Mouse (Mus musculus) forebrain, postnatal 0 days (tissue): ENCODE results near the gene Nsmce4a. TPM values are rescaled to one million over a fixed set of nuclear protein-coding genes. Genes with fewer than 3 reads are reported as not detected.

Experiments
- ATAC-seq: fragments of 200-750 bp; cut with Nextera tagmentation; 2 replicates; pipeline ENCODE4 v1.8.0; 2017; ENCODE audit warnings: mild to moderate bottlenecking, moderate library complexity
- DNase-seq: peaks from one replicate; pipeline ENCODE4 v3.0.0-alpha.2; 2015
- H3K27ac ChIP-seq: fragments of 300-500 bp; sonication (generic); 2 replicates; pipeline ENCODE4 v1.5.1; 2014; ENCODE audit warnings: low read depth, mild to moderate bottlenecking, antibody characterized with exemption, low read length, moderate library complexity, mixed read lengths
- H3K27me3 ChIP-seq: fragments of 300-500 bp; sonication (generic); 2 replicates; pipeline ENCODE4 v1.6.1; 2014; ENCODE audit warnings: mild to moderate bottlenecking, low read length, mixed read lengths; ENCODE audit not compliant: insufficient read depth
- H3K36me3 ChIP-seq: fragments of 300-500 bp; sonication (generic); 2 replicates; pipeline ENCODE4 v1.6.1; 2014; ENCODE audit warnings: mild to moderate bottlenecking, moderate library complexity; ENCODE audit not compliant: insufficient read depth
- H3K4me1 ChIP-seq: fragments of 300-500 bp; sonication (generic); 2 replicates; pipeline ENCODE4 v1.6.1; 2014; ENCODE audit warnings: antibody characterized with exemption; ENCODE audit not compliant: insufficient read depth
- H3K4me2 ChIP-seq: fragments of 300-500 bp; sonication (generic); 2 replicates; pipeline ENCODE4 v1.6.1; 2014; ENCODE audit warnings: low read depth, mild to moderate bottlenecking, moderate library complexity
- H3K4me3 ChIP-seq: fragments of 300-500 bp; sonication (generic); 2 replicates; pipeline ENCODE4 v1.5.1; 2014; ENCODE audit warnings: low read depth, low read length, mixed read lengths
- H3K9ac ChIP-seq: fragments of 300-500 bp; sonication (generic); 2 replicates; pipeline ENCODE4 v1.6.1; 2014; ENCODE audit warnings: mild to moderate bottlenecking
- H3K9me3 ChIP-seq: fragments of 300-500 bp; sonication (generic); 2 replicates; pipeline ENCODE4 v1.6.1; 2016; ENCODE audit warnings: low read length
- CTCF ChIP-seq: sonication (generic); IDR thresholded peaks from 2 replicates; pipeline ENCODE4 v1.5.1; 2016; ENCODE audit warnings: antibody characterized with exemption, control low read depth, low read depth
- WGBS: fragments of 180-500 bp; shearing (Covaris S2); extraction: QIAGEN DNeasy Blood & Tissue Kit; methylation state at CpG from one replicate; pipeline ENCODE4 v1.1.7; 2014; 5-methylcytosine and 5-hydroxymethylcytosine counted together
- polyA plus RNA-seq: library from polyadenylated mRNA; unstranded; fragments of >200 nt; fragmentation: Nextera tagmentation; extraction: Ambion mirVana; gene quantifications from 2 replicates; pipeline ENCODE4 v1.2.1, GENCODE M21; 2015
- total RNA-seq: library from RNA; depleted of rRNA; stranded (reverse); fragments of >200 nt; gene quantifications from 2 replicates; pipeline ENCODE4 v1.2.3, GENCODE M21; 2014

Gene Nsmce4a
- total and polyA plus RNA-seq, 2 experiments from 2014 or later = 52.5 to 76.8 TPM

- peak overlapping the region; percentile 97 for H3K27ac ChIP-seq
- ATAC-seq = peak; percentile 98
Observed at GRCm38 (mm10) chr7:130519096-130520048, 53.5 kb downstream of the Nsmce4a start.

GRCm38 (mm10) chr7:130518213-130519095 is 54.5 kb downstream of the Nsmce4a start:
- Histone ChIP-seq H3K27ac (peak overlapping the region; percentile 97), H3K4me3 (peak overlapping the region; percentile 66), H3K36me3 (peaks cover 8% of the 10 kb centered on the region), H3K9me3 (no peaks in the 10 kb centered on the region), H3K9ac (peak overlapping the region; percentile 79), H3K27me3 (no peaks in the 10 kb centered on the region), H3K4me2 (peak overlapping the region; percentile 89), H3K4me1 (peaks cover 13% of the 10 kb centered on the region; the same call in 1 of the 2 replicates)
- no peak for ATAC-seq
- no peak for TF ChIP-seq CTCF
- WGBS = 33% methylated on average over 26 of the region's 26 CpGs
- DNase-seq = peak; percentile 11

More at GRCm38 (mm10) chr7:130519096-130520048, 53.5 kb downstream of the Nsmce4a start:
- DNase-seq = peak; percentile 99
- Histone ChIP-seq H3K9ac (peak overlapping the region; percentile 79), H3K27me3 (no peaks in the 10 kb centered on the region), H3K4me2 (peak overlapping the region; percentile 89), H3K4me1 (peaks cover 13% of the 10 kb centered on the region; the same call in 1 of the 2 replicates), H3K4me3 (peak overlapping the region; percentile 66), H3K36me3 (peaks cover 4% of the 10 kb centered on the region; the same call in 1 of the 2 replicates), H3K9me3 (no peaks in the 10 kb centered on the region)
- whole genome bisulfite sequencing = under 1% methylated on average over 88 of the region's 90 CpGs
- no peak for TF ChIP-seq CTCF

- DNase-seq (no peak), ATAC-seq (no peak)
- no peak overlapping the region for H3K4me2 ChIP-seq
- no peaks in the 10 kb centered on the region for H3K27me3 ChIP-seq
- H3K27ac ChIP-seq = no peak overlapping the region
- H3K9me3 ChIP-seq = no peaks in the 10 kb centered on the region
- TF ChIP-seq CTCF = no peak
- H3K36me3 ChIP-seq = peaks cover 56% of the 10 kb centered on the region
- H3K4me1 ChIP-seq = no peaks in the 10 kb centered on the region
- H3K9ac ChIP-seq = no peak overlapping the region
- WGBS = 87% methylated on average over 5 of the region's 5 CpGs
- H3K4me3 ChIP-seq = no peak overlapping the region
Observed at GRCm38 (mm10) chr7:130510243-130510642, 62.7 kb downstream of the Nsmce4a start.

- 91% methylated on average over 5 of the region's 5 CpGs for WGBS
- Histone ChIP-seq H3K27me3 (no peaks in the 10 kb centered on the region), H3K27ac (no peak overlapping the region), H3K9ac (no peak overlapping the region), H3K36me3 (peaks cover 47% of the 10 kb centered on the region), H3K9me3 (no peaks in the 10 kb centered on the region), H3K4me2 (no peak overlapping the region), H3K4me1 (no peaks in the 10 kb centered on the region), H3K4me3 (no peak overlapping the region)
- TF ChIP-seq CTCF = no peak
- ATAC-seq (no peak), DNase-seq (no peak)
Observed at GRCm38 (mm10) chr7:130503006-130503405, 69.9 kb downstream of the Nsmce4a start.

GRCm38 (mm10) chr7:130501499-130501898 is 71.4 kb downstream of the Nsmce4a start:
- Histone ChIP-seq H3K27me3 (no peaks in the 10 kb centered on the region), H3K4me3 (no peak overlapping the region), H3K4me2 (no peak overlapping the region), H3K4me1 (no peaks in the 10 kb centered on the region), H3K36me3 (peaks cover 35% of the 10 kb centered on the region), H3K9ac (no peak overlapping the region), H3K27ac (no peak overlapping the region), H3K9me3 (no peaks in the 10 kb centered on the region)
- no peak for DNase-seq
- ATAC-seq = no peak
- 70% methylated on average over 1 of the region's 1 CpGs for WGBS
- TF ChIP-seq CTCF = no peak

GRCm38 (mm10) chr7:130493346-130493745 is 79.6 kb downstream of the Nsmce4a start:
- Histone ChIP-seq H3K4me3 (no peak overlapping the region), H3K4me1 (peaks cover 6% of the 10 kb centered on the region; the same call in 1 of the 2 replicates), H3K36me3 (no peaks in the 10 kb centered on the region), H3K9me3 (no peaks in the 10 kb centered on the region), H3K9ac (no peak overlapping the region), H3K27ac (no peak overlapping the region), H3K27me3 (no peaks in the 10 kb centered on the region), H3K4me2 (no peak overlapping the region)
- TF ChIP-seq CTCF = no peak
- DNase-seq (no peak), ATAC-seq (no peak)
- WGBS = 47% methylated on average over 3 of the region's 3 CpGs
